7 mouse cellular contexts compared by ENCODE assay signal in the genomic region with DNA sequence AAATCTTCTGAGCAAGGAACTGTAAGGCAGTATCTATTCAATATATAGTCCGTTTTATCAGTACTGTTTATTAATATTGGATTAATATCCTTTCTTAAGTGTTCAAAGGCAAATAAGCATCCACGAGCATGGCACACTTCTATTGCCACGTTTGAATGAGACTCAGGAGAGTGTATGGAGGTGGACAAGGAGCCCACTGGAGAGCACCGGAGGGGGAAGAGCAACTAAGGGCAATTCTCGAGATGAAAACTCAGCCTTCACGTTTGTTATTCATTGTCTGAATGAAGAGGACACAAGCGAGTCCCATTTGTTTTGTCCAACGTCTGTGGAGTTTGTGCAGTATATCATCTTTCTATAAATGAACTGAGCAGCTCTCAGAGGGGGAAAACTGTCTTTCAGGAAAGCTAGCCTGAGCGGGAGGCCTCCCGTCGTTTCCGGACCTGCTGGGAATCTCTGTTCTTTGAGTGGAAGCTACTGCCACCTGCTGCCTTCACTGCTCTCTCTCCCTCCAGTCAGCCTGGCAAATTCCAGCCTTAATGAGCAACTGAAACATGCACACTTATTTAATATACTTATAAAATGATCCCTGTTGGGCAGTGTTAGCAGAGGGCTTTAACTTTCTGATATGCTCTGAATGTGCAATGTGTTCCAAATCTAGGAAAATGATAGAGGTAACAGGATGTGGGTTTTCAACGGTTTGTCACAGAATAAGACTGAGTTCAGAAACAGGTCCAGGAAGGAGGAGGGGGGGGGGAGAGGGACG. TPM values are rescaled to one million over a fixed set of nuclear protein-coding genes. Genes with fewer than 3 reads are reported as not detected.
A peak's percentile ranks its signal among the peaks of the same experiment; 100 is the strongest.
DNase-seq lines count a peak whose midpoint lies in the region; ATAC-seq and TF ChIP-seq lines count a peak whose summit lies in the region.

No protein-coding gene starts in this region.

- TF ChIP-seq CTCF in hindbrain, postnatal 0 days (IDR thresholded peaks at IDR 0.05; ENCODE audit: low read depth), result peak; percentile 81

- no peak overlapping the region for H3K27ac ChIP-seq in hindbrain, postnatal 0 days

- 0 out of 2 replicates have a peak overlapping the region, but pooled peaks have one; percentile 7 for H3K9ac ChIP-seq in hindbrain, postnatal 0 days (replicated peaks; ENCODE audit: low read length)

- H3K27me3 ChIP-seq in hindbrain, postnatal 0 days (ENCODE audit: insufficient read depth, low read length), result no peaks in the 10 kb centered on the region
- no peaks in the 10 kb centered on the region for H3K27me3 ChIP-seq in splenic B cell, adult 2 months (ENCODE audit: control insufficient read depth, insufficient read depth, low read length, poor library complexity, severe bottlenecking)

- peak; percentile 69 for DNase-seq in Muller cell, postnatal 12 days (ENCODE audit: inconsistent ontology term)
- peak; percentile 7 for DNase-seq in cerebellum, adult 9-11 months
- DNase-seq in frontal cortex, postnatal 25 days (ENCODE audit: low spot score in 2 of 2), result peak; percentile 18 to 23
- peak; percentile 81 for DNase-seq in hindbrain, postnatal 0 days (ENCODE audit: low spot score)
- DNase-seq in layer of hippocampus, postnatal 25 days (ENCODE audit: extremely low spot score in 1 of 2, low spot score in 1 of 2), result peak; percentile 29 to 47
- peak; percentile 39 for DNase-seq in splenic B cell, adult 2 months (ENCODE audit: low read depth, low spot score)

- WGBS in hindbrain, postnatal 0 days, result 13% methylated on average over 14 of the region's 14 CpGs

- peak overlapping the region; percentile 35 for H3K4me2 ChIP-seq in hindbrain, postnatal 0 days (ENCODE audit: low read depth, low read length)

- no peak overlapping the region for H3K4me3 ChIP-seq in hindbrain, postnatal 0 days (ENCODE audit: low read length)

- H3K4me1 ChIP-seq in hindbrain, postnatal 0 days (ENCODE audit: insufficient read depth, low read length), result no peaks in the 10 kb centered on the region

- H3K36me3 ChIP-seq in hindbrain, postnatal 0 days (ENCODE audit: insufficient read depth, low read length), result no peaks in the 10 kb centered on the region
- no peaks in the 10 kb centered on the region for H3K36me3 ChIP-seq in splenic B cell, adult 2 months (ENCODE audit: control insufficient read depth, insufficient read depth, low read length, poor library complexity, severe bottlenecking)

- ATAC-seq in hindbrain, postnatal 0 days, result peak; percentile 85
- ATAC-seq in megakaryocyte progenitor cell, adult 5-6 weeks (replicated peaks; ENCODE audit: poor library complexity), result peak; percentile 24

- no peaks in the 10 kb centered on the region for H3K9me3 ChIP-seq in hindbrain, postnatal 0 days (ENCODE audit: low read length)

RNA-seq across cellular contexts. Expression of gene Slc38a11, which starts 26.3 kb away (rescaled TPM):
- 4.1 and 6.0 TPM in 2 replicates for total RNA-seq in hindbrain, postnatal 0 days (2014; rRNA removed)
- polyA plus RNA-seq in hindbrain, postnatal 0 days (2015; fragmentation: Nextera tagmentation; extraction: Ambion mirVana), result 1.5 and 1.7 TPM in 2 replicates
- 1 to 10 TPM; 2.3 to 3.7 TPM for total RNA-seq in layer of hippocampus, postnatal 25 days (2021)
- total RNA-seq in megakaryocyte progenitor cell, adult 5-6 weeks (2015), result not detected in 2 replicates
- not detected in 2 replicates for total RNA-seq in megakaryocyte progenitor cell, adult 5-6 weeks (2017)

Comparison
In these comparisons a context has a peak if more than half of its experiments do, and no peak if none do; other contexts are left out.
1. DNase-seq: peak in every context shown above with its lines; median percentile 81 in hindbrain, postnatal 0 days; 69 in Muller cell, postnatal 12 days; 39 in splenic B cell, adult 2 months; 38 in layer of hippocampus, postnatal 25 days; 20 in frontal cortex, postnatal 25 days; 7 in cerebellum, adult 9-11 months.